Mouse (Mus musculus) gastrocnemius, postnatal 36 days (tissue): ENCODE data around the gene Slc13a5. TPM values are rescaled to one million over a fixed set of nuclear protein-coding genes. Genes with fewer than 3 reads are reported as not detected.

Experiments
- DNase-seq, 2 experiments: peaks; one replicate each; pipeline ENCODE4 v3.0.0; 2022
- intact Hi-C: fragments of 180-260 bp; cut with DNase I; formaldehyde crosslinking; loops from one replicate; pipeline ENCODE4 v1.15.1; 2025
- total RNA-seq, 2 experiments: library from RNA; stranded (reverse); gene quantifications; 2 replicates each; pipeline ENCODE4 v1.2.3; 2021

Slc13a5 gene
- total RNA-seq, 2 experiments from 2014 or later: not detected

DNA sequence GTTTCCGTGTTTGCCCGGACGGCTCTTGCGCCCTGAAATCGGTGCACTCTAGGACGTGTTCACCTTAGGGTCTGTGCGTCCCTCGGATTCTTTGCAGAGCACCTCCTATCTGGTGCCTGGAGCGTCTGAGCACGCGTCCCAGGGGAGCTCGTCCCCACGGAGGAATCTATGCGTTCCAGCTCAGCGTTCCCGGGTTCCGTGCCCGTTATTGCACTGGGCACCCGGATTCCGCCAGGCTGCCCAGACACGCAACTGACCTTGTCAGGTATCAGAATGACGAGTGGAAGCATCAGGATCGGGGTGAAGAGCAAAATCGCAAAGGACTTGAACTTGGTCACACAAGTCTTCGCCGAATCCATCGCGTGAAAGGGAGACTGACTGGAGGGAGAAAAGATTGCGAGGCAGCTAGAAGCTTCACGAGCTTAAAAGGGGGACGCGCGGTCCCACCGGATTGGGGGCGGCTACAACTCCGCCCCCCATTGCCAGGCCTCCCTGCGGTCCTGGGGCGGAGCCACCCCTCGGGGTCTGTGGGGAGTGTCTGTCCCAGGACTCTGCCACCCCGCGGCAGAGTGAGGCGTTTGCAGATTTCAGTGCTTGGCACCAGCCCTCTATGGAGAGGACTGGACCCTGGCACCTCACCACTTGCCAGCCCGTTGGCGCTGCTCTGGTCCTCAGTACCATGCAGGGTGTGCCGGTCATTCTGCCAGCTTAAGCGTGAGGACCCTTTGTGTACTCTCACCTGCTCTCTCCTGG, 639 bp downstream of the Slc13a5 start:
- intact Hi-C loops: loop anchor here (1.0 kb wide), 1 partner anchor 41 kb away; no protein-coding TSS in a partner anchor
- DNase-seq: peak in 1 of 2 experiments; percentile 22

DNA sequence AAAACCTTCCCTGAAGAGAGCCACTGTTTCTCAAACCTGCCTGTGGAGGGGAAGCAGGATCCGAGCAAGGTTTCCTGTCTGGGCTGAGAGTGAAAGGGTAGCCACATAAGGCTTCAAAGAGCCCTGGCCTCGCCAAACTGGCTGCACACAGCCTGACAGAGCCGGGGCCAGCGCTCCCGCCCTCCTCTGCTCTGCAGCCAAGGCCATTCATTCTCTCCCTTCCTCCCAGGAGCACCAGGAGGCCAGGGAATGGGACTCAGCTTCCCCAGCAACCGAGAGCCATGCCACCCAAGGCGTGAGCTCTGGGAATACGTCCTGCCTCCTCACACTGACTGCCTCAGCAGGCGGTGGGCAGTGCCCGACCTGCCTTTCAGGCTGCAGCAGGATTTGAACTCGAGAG, 1.5 kb downstream of the Slc13a5 start:
- DNase-seq: no peak
- intact Hi-C loops: no loop called here

DNA sequence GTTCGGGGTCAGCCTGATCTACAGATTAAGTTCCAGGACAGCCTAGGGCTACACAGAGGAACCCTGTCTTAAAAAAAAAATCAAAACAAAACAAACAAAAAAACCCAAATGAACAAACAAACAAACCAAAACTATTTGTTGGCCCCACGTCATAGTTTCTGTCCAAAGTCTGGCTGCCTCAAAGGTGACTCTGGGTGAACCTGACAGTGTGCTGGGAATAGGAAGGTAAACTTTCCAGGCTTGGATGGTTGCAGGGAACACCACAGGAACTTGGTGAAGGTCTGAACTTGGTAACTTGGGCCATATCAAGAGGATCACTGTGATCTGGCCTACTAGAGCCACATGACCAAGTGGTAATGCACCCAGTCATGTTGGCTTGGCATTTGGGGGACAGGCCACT, 10.6 kb downstream of the Slc13a5 start:
- no peak for DNase-seq
- intact Hi-C loops: no loop called here

DNA sequence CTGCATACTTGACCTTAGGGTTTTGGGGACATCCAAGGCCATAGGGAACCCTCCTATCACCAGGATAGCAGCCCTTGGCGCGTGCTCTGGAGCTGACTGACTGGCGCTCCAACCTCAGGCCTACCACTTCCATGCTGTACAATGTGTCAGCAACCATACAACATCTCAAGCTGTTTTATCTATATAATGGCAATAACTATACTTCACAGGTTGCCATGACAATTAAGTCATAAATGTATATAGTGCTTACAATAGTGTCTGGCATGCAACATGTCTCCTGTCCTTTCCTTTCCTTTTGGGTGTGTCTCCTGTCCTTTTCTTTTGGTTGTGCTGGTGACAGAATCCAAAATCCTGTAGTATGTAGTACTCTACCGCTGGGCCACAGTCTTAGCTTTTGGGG, 11.4 kb downstream of the Slc13a5 start:
- intact Hi-C loops: no loop called here

DNA sequence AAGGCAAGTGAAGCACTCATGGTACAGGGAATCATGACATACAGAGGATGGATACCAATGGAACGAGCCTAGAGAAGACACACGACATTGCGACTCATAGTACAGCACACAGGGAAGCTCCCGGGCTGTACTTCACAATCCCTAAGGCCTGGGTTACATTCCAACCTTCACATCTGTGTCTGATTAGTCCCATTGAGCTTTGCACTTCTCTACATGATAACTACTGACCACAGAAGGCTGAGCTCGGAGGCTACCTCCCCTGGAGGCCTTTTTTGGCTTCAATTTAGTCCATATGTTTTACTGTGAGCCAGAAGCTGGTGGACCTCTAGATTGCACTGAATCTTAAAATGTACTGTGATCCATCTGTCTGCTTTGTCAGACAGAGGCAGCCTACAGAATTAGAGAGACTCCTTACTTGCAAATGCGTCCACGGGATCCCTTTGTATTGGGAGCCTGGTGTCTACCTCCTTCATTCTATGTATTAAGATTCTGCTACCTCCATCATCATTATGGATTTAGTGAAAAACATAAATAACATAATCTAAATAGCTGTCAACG, 21.7 kb downstream of the Slc13a5 start:
- DNase-seq: no peak
- intact Hi-C loops: no loop called here

More for the DNA sequence above, 11.4 kb downstream of the Slc13a5 start:
- no peak for DNase-seq

DNA sequence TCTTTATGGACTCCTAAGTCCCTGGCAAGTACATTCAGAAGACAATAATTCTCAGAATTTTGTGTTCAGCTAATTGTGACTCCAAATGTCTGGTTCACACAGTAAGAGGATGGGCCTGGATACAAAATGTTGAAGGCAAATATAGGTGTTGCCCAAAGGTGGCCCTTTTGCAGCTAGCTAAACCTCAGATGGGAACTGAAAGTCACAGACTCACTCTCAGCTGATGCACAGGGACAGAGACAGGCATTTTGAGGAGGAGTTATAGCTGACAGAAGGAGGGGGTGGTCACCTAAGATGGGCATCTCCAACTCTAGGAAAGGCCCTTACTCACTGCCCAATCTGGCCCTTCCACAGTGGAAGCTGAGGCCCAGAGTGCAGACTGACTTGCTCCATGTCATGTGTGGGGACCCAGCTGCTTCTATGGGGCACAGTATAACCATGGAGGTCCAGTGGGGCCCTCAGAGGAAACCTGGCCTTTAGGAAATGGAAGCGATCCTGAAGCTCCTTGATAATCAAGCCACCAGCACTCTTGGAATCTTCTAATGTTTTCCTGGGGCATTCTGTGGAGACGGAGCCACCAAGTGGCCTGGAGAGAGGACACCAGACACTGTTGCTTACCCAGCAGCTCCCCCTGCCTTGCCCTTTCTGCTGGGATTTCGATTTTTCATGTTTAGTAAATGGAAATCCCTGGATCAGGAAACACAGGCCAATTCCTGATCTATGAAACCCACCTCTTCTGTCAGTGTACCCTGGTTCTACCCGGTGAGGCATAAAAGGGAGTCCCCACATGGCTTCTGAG, 26.8 kb downstream of the Slc13a5 start:
- DNase-seq: no peak
- intact Hi-C loops: no loop called here

DNA sequence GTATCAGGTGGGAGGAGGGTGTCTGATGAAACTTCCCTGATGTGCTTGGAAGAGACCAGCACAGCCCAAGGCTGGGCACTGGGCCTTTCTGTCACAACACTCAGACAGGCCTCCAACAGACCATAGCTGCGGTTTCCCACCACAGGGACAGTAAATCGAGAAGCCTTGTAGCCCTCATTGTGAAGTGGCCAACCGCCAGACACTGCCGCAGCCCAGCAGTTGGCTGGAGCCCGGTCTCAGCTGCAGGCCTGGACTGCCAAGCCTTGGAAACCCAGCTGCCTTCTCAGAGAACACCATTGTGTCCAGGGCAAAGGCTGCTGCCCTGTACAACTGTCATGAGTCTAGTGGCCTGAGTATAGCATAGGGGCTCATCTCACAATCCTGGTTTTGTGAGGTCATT, 33.0 kb downstream of the Slc13a5 start:
- peak; percentile 14 to 41 for DNase-seq
- intact Hi-C loops: no loop called here

DNA sequence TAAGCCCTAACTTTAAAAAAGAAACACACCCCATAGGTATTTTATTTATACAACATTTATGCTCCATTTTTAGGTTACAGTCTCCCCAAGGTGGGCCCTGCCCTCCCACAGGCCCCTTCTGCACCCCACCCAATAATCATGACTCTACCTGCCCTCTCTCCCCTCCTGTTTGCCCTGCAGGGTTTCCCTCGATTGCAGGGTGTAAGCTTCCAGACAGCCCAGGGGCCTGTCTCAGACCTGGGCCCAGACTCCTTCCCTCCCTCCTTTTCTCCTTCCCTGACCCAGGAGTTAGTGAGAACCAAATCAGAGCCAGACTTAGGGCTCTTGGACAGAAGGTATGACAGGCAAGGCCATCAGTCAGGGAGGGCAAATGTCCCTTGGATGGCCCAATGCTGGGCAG, 34.0 kb downstream of the Slc13a5 start:
- DNase-seq: no peak

DNA sequence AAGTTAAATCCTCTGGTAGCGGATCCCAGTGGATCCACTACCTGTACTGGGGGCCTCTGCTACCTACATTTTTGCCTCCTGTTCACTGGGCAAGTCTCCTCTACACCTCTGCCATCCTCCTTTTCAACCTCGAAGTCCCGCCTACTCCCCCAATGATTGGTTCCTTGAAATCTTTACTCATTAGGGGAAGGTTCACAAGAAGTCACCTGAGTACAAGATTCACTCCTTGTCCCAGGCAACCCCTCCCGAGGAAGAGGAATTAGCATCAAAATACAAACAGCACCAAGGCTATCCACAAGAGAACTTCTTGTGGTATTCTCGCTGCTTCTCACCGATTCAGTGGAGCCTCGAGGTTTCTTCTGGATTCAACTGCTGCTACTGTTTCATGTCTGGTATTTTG, 35.0 kb downstream of the Slc13a5 start:
- intact Hi-C loops: no loop called here
- DNase-seq: no peak

More for the DNA sequence above, 34.0 kb downstream of the Slc13a5 start:
- intact Hi-C loops: no loop called here

DNA sequence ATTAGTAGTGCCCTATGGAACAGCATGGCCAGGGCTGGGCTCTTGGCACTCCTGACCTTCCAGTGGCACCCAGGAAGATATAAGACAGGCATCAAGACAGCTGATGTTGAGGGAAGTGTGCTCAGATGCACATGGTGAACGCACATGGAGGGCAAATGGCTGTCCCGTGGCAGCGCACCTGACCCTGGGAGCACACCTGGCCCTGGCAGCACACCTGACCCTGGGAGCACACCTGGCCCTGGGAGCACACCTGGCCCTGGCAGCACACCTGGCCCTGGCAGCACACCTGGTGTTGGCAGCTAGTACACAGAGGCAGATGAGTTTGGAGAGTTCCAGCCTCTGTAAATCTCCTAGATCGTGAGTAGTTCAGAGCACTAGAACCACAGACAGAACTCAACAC, 38.5 kb downstream of the Slc13a5 start:
- intact Hi-C loops: no loop called here
- no peak for DNase-seq

DNA sequence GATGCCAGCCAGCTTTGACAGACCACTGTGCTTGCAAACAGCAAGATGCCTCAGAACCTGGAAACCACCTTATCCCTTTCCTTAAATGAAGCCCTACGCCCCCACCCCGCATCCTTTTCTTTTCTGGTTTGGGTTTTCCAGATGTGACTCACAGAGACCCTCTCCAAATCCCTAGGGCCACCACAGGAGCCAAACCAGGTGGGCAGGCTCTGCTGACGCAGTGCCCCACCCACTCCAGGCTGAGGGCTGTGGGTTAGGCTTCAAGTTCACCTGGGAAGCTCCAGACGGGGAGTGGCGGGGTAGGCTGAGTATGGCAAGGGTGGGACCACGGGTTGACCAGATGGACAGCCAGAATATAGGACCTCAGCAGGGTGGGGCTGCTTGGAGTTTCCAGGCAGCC, 40.1 kb downstream of the Slc13a5 start:
- intact Hi-C loops: no loop called here
- no peak for DNase-seq

DNA sequence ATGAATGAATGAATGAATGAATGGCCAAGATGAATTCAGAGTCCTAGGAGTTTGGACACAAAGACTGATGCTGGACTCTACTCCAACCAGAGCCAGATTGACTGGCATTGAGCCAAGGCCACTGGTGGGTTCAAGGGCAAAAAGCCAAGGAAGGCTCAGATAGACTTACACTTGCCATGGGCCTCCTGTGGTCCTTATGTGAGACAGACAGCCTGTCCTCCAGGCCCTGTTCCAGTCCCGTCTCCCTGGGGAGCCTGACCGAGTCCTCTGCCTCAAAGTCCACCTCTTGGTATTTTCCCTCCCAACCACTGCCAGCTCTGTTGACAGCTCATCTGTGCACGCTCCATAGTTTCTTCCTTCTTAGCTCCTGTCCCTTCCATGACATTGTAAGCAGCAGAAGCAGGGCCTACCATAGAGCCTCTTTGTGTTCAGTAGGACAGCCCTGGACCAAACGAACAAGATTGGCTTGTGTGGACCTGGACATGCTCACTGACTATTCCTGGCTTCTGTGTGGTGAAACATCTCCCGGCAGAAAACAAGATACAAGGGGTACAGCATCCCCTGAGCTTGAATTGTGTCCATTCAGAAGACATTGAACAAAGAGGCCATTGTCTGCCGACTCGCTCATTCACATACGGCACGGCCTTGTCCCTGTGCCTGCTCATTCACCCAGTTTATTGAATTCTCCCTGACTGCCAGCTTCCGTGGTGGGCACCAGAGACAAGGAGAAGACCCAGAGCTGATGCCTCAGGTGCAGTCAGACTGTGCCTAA, 40.8 kb downstream of the Slc13a5 start:
- intact Hi-C loops: no loop called here
- DNase-seq: no peak

DNA sequence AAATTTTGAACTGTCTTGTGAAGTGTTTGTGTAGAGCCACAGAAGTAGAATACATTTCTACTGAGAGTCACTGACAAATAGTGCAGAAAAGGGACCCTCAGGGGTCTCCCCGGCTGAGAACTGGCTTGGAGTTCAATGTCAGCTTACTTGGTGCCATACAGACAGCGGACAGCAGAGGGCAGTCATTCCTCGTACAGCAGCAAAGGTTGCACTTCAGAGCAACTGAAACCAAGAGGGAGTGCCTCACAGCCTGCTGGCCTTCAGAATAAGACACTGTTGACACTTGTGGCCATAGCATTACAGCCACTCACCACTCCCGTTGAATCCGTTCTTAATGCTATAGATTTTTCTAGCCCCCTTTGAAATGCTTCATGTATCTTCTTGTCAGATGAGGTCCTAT, 42.2 kb downstream of the Slc13a5 start:
- peak; percentile 65 to 72 for DNase-seq
- intact Hi-C loops: loop anchor here (1.0 to 2.0 kb wide), 4 partner anchors 41 to 340 kb away; no protein-coding TSS in a partner anchor

DNA sequence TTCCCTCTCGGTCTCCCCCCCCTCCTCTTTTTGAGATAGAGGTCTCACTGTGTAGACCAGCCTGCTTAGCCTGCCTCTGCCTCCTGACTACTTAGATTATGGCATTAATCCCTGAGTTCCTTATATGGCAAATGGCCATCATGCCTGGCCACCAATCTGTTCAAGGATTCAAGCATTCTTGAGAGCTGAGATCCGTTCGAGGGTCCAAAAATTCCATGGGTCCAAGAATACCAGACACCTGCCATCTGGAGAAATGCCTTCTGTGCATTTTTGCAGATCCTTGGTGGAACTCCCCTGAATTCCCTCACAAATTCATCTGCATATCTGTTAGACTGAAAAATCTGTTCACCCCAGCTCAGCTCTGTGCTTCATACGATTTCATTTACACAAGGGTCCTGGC, 43.6 kb downstream of the Slc13a5 start:
- intact Hi-C loops: no loop called here
- DNase-seq: no peak

DNA sequence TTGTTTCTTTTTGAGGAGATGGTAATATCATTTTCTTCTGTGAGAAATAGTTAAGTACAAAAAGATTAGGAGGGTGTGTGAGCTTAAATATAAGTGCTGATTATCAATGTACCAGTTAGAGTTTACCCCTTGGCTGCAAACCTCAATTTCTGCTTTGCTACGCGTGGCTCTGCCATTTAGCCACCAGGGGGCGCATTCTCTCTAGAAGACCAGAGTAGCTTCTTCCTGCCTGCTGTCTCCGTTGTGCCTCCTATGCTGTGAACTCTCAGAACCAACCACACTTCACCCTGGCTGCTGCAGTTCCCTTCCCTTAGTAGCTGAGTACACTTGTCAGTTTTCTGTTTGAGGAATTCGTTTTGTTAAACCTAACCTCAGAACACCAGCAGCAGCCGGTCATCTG, 45.7 kb downstream of the Slc13a5 start:
- DNase-seq: peak in 1 of 2 experiments; percentile 37
- intact Hi-C loops: no loop called here

DNA sequence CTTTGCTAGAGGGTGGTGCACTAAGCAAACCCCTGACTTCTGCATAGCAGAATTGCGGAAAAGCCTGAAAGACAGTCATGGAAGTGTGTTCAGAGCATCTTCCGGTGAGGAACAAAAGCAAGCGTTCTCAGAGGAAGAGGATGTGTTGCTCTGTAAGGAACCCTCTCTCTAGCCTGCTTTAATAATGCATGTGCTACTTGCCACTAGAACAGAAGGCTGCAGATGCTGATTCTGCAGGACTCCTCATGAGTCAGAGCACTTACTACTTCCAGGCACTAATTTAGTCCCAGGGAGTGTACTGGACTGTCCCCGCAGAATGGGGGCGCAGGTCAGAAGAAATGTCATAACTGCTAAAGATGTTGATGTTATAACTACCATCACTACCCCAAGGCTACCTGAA, 49.9 kb downstream of the Slc13a5 start:
- intact Hi-C loops: no loop called here
- DNase-seq: no peak

DNA sequence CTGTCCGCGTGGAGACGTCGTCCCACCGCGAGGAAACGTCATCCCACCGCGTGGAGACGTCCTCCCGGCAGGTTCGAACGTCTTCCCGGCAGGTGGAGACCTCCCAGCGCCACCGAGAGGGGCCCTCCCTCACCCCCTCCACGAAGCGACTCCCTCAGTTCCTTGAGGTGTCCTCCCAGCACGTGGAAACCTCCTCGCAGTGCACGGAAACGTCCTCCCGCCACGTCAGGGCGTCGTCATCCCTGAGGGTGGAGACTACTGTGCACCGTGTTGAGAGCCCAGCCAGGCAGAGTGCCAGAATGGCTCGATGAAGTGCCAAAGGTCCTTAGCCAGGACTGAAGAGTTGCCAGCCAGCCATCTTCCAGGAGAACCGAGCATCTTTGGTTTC, 51.6 kb downstream of the Slc13a5 start, which contains the start of gene Med31:
Med31 (minus strand) TSS at position 183 of the 388 bp plus-strand sequence.
- DNase-seq: peak; percentile 67 to 73
- intact Hi-C loops: no loop called here

DNA sequence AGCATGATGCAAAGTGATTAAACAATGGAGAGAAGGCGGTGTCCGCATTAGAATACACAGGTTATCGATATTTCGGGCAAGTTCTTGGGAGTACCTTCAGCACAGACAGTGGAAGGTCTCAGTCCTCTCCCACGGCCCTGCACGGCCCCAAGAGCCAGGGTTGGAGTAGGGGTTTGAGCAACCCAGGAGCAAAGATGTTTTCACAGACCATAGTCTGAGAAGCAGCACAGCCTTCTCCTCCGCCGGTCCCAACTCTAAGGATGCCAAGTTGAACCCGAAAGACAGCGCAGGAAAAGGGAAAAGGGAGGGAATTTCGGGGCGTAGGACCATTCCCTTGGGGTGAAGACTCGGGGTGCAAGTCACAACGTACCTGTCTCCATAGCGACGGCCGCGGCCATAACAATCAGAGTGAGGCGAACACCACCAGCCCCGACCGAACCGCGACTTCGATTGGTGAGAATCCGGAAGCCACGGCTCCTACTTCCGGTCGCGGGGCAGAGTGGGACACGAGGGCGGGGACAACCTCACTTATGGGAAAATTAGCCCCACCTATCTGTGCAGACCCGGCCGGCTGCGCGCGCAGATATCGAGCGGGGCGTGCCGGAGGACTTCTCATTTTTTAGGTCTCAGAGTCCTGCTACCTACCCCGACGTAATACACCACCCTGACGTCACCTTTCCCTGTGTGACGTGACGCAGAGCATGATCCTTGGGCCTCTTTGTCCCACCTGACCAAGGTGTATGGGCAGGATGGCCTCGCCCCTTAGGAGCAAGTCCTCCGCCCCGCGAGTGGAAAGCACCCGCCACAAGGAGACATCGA, 52.2 kb downstream of the Slc13a5 start:
- peak; percentile 84 to 92 for DNase-seq
- intact Hi-C loops: no loop called here

DNA sequence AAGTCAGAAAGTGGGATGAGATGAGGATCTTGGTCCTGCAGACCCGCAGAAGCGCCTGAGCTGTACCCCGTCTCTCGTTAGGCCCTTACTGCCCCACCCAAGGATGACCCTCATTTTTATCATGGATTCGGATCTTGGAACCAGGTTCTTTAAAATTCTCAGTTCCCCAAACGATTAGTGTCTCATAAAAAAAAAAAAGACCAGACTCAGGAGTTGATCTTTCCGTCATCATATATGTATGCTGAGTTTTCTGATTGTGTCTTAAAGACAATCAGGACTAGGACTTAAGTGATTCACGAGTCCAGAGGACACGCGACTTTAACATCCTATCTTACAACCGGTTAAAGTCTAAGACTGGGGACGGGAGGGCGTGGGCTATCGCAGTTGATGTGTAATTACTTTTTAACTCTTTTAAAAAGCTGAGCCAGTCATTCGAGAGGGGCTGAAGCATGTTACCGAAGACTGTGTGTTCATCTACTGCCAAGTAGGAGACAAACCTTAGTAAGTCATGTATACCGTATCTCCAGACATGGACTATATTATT, 59.1 kb downstream of the Slc13a5 start:
- intact Hi-C loops: loop anchor here (10.0 kb wide), 1 partner anchor 153 kb away; no protein-coding TSS in a partner anchor
- no peak for DNase-seq
